ENCODE assay signal across 26 mouse cellular contexts in the genomic region with DNA sequence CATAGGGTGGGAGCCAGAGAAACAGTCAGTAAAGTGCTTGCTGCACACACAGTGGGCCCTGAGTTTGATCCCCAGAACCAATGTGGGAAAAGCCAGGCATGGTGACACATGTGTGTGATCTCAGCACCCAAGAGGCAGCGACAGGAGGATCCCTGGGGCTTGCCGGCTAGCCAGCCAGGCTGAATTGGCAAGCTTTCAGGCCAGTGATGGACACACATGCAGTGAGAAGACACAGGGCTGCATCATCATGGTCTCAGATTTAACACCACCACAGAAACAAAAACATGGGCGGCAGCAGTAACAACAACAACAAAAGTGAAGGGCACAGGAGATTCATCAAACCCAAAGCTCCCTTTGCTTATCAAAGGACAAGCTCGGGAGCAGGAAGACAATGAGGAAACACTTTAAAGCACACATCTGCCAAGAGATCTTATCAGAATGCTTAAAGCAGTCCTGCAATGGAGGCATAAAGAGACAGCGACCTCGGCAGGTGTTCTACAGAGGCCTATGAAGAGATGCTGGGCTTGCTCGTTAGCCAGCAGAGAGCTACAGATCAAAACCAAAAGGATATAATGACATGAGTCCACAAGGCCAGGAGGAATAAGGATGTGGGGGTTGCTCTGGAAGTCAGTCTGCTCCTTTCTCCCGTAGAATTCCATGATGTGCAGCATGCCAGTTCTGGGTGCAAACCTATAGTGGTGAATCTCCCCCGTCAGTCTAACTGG. TPM values are rescaled to one million over a fixed set of nuclear protein-coding genes. Genes with fewer than 3 reads are reported as not detected.
DNase-seq lines count a peak whose midpoint lies in the region; ATAC-seq lines count a peak whose summit lies in the region.
"Had no signal": no experiment of that assay in that cellular context is flagged by ENCODE, and none has a peak within 500 bp of the region (broad histone marks: within the 10 kb centered on the region; RNA-seq: fewer than 3 reads in every experiment).

No protein-coding gene starts in this region.

- H3K9ac ChIP-seq in forebrain, embryonic 16.5 days (replicated peaks; ENCODE audit: low read depth, low read length) = no peak overlapping the region
- no peak overlapping the region for H3K9ac ChIP-seq in midbrain, embryonic 15.5 days
- H3K9ac ChIP-seq: embryonic facial prominence, embryonic 12.5 days; hindbrain, embryonic 15.5 days; kidney, embryonic 15.5 days; limb, embryonic 12.5 days; liver, embryonic 15.5 days; lung, embryonic 14.5 days had no signal

- WGBS in forebrain, embryonic 10.5 days = 47% methylated on average over 9 of the region's 9 CpGs
- WGBS in forebrain, embryonic 16.5 days = 33% methylated on average over 9 of the region's 9 CpGs
- 36% methylated on average over 9 of the region's 9 CpGs for WGBS in midbrain, embryonic 15.5 days
- WGBS in midbrain, embryonic 10.5 days = 54% methylated on average over 9 of the region's 9 CpGs
- 26% methylated on average over 9 of the region's 9 CpGs for WGBS in heart, embryonic 10.5 days

- H3K4me3 ChIP-seq in forebrain, embryonic 10.5 days = no peak overlapping the region
- no peak overlapping the region for H3K4me3 ChIP-seq in forebrain, embryonic 16.5 days (replicated peaks; ENCODE audit: low read length)
- H3K4me3 ChIP-seq in midbrain, embryonic 15.5 days = no peak overlapping the region
- no peak overlapping the region for H3K4me3 ChIP-seq in midbrain, embryonic 10.5 days
- no peak overlapping the region for H3K4me3 ChIP-seq in heart, embryonic 10.5 days
- H3K4me3 ChIP-seq: embryonic facial prominence, embryonic 12.5 days; hindbrain, embryonic 10.5 days; hindbrain, embryonic 15.5 days; kidney, embryonic 15.5 days; left cerebral cortex, adult 2 months; limb, embryonic 12.5 days; liver, embryonic 15.5 days had no signal

- no peak overlapping the region for H3K4me2 ChIP-seq in forebrain, embryonic 16.5 days (ENCODE audit: low read length)
- no peak overlapping the region for H3K4me2 ChIP-seq in midbrain, embryonic 15.5 days
- H3K4me2 ChIP-seq: embryonic facial prominence, embryonic 12.5 days; hindbrain, embryonic 15.5 days; kidney, embryonic 15.5 days; limb, embryonic 12.5 days; liver, embryonic 15.5 days; lung, embryonic 14.5 days had no signal

- no peak for ATAC-seq in forebrain, embryonic 16.5 days
- 0 out of 2 replicates have a peak, but pooled peaks have one; percentile 25 for ATAC-seq in midbrain, embryonic 15.5 days (replicated peaks)
- ATAC-seq: inflammation-experienced regulatory T-cells, adult 6 months had no signal

- 0 out of 2 replicates have a peak overlapping the region, but pooled peaks have one; percentile 8 for H3K27ac ChIP-seq in forebrain, embryonic 10.5 days
- H3K27ac ChIP-seq in forebrain, embryonic 16.5 days (ENCODE audit: low read length) = no peak overlapping the region
- H3K27ac ChIP-seq in midbrain, embryonic 15.5 days = peak overlapping the region; percentile 46
- no peak overlapping the region for H3K27ac ChIP-seq in midbrain, embryonic 10.5 days (replicated peaks)
- no peak overlapping the region for H3K27ac ChIP-seq in heart, embryonic 10.5 days
- H3K27ac ChIP-seq: embryonic facial prominence, embryonic 12.5 days; hindbrain, embryonic 10.5 days; hindbrain, embryonic 15.5 days; kidney, embryonic 15.5 days; left cerebral cortex, adult 2 months; limb, embryonic 12.5 days; liver, embryonic 15.5 days had no signal

- no peaks in the 10 kb centered on the region for H3K9me3 ChIP-seq in forebrain, embryonic 10.5 days
- H3K9me3 ChIP-seq in forebrain, embryonic 16.5 days (ENCODE audit: control insufficient read depth, low read length) = no peaks in the 10 kb centered on the region
- no peaks in the 10 kb centered on the region for H3K9me3 ChIP-seq in midbrain, embryonic 15.5 days
- H3K9me3 ChIP-seq in midbrain, embryonic 10.5 days (replicated peaks) = no peaks in the 10 kb centered on the region
- no peaks in the 10 kb centered on the region for H3K9me3 ChIP-seq in heart, embryonic 10.5 days
- H3K9me3 ChIP-seq: embryonic facial prominence, embryonic 12.5 days; hindbrain, embryonic 10.5 days; hindbrain, embryonic 15.5 days; kidney, embryonic 15.5 days; limb, embryonic 12.5 days; liver, embryonic 15.5 days had no signal

- no peaks in the 10 kb centered on the region for H3K36me3 ChIP-seq in forebrain, embryonic 10.5 days (replicated peaks)
- H3K36me3 ChIP-seq in forebrain, embryonic 16.5 days (ENCODE audit: control insufficient read depth, insufficient read depth) = no peaks in the 10 kb centered on the region
- H3K36me3 ChIP-seq in midbrain, embryonic 15.5 days (replicated peaks) = no peaks in the 10 kb centered on the region
- H3K36me3 ChIP-seq in midbrain, embryonic 10.5 days = no peaks in the 10 kb centered on the region
- H3K36me3 ChIP-seq in heart, embryonic 10.5 days = no peaks in the 10 kb centered on the region
- H3K36me3 ChIP-seq: embryonic facial prominence, embryonic 12.5 days; hindbrain, embryonic 10.5 days; hindbrain, embryonic 15.5 days; kidney, embryonic 15.5 days; limb, embryonic 12.5 days; liver, embryonic 15.5 days had no signal

- H3K27me3 ChIP-seq in forebrain, embryonic 10.5 days (ENCODE audit: poor library complexity, severe bottlenecking) = peaks cover 26% of the 10 kb centered on the region
- H3K27me3 ChIP-seq in forebrain, embryonic 16.5 days (replicated peaks; ENCODE audit: control insufficient read depth, insufficient read depth, low read length) = no peaks in the 10 kb centered on the region
- no peaks in the 10 kb centered on the region for H3K27me3 ChIP-seq in midbrain, embryonic 15.5 days (replicated peaks)
- peaks cover 22% of the 10 kb centered on the region for H3K27me3 ChIP-seq in midbrain, embryonic 10.5 days (ENCODE audit: low read depth, poor library complexity, severe bottlenecking)
- peaks cover 46% of the 10 kb centered on the region for H3K27me3 ChIP-seq in heart, embryonic 10.5 days (ENCODE audit: insufficient read depth, poor library complexity, severe bottlenecking)
- H3K27me3 ChIP-seq: hindbrain, embryonic 15.5 days; kidney, embryonic 15.5 days had no signal

- peaks cover 31% of the 10 kb centered on the region for H3K4me1 ChIP-seq in forebrain, embryonic 10.5 days
- peaks cover 4% of the 10 kb centered on the region; the same call in 1 of the 2 replicates for H3K4me1 ChIP-seq in forebrain, embryonic 16.5 days (replicated peaks; ENCODE audit: control insufficient read depth, insufficient read depth, low read length)
- H3K4me1 ChIP-seq in midbrain, embryonic 15.5 days = peaks cover 8% of the 10 kb centered on the region; the same call in 1 of the 2 replicates
- H3K4me1 ChIP-seq in midbrain, embryonic 10.5 days = peaks cover 12% of the 10 kb centered on the region
- H3K4me1 ChIP-seq in heart, embryonic 10.5 days = peaks cover 29% of the 10 kb centered on the region
- H3K4me1 ChIP-seq: liver, embryonic 15.5 days had no signal

- no peak for DNase-seq in forebrain, embryonic 10.5 days (ENCODE audit: extremely low spot score, low spot score)
- no peak for DNase-seq in midbrain, embryonic 10.5 days (ENCODE audit: low spot score)
- DNase-seq in thymus, postnatal 0 days (ENCODE audit: low spot score) = peak; percentile 68
- DNase-seq in thymus, postnatal 4 days = peak; percentile 56
- no peak for DNase-seq in heart, embryonic 10.5 days (ENCODE audit: low spot score)
- DNase-seq in B cell, adult 2 months = no peak
- DNase-seq: cerebellum, adult 11 months; cerebellum, adult 9-11 months; embryo, embryonic 11 days; gastrocnemius, postnatal 10 days; heart, postnatal 14 days; kidney, adult 18-20 months; kidney, postnatal 25 days; lung, embryonic 14.5 days; lung, postnatal 14 days had no signal

RNA-seq across cellular contexts. Expression of gene Grpel1, which starts 18.5 kb away (rescaled TPM):
- 60.5 and 64.4 TPM in 2 replicates for polyA plus RNA-seq in forebrain, embryonic 10.5 days (2016; fragmentation: Nextera tagmentation; extraction: Ambion mirVana)
- polyA plus RNA-seq in forebrain, embryonic 16.5 days (2015; fragmentation: Nextera tagmentation; extraction: Ambion mirVana) = 44.1 TPM in 2 replicates
- 41.0 and 43.0 TPM in 2 replicates for polyA plus RNA-seq in midbrain, embryonic 15.5 days (2015; fragmentation: Nextera tagmentation; extraction: Ambion mirVana)
- 57.4 and 63.7 TPM in 2 replicates for polyA plus RNA-seq in midbrain, embryonic 10.5 days (2016; fragmentation: Nextera tagmentation; extraction: Ambion mirVana)
- polyA plus RNA-seq in thymus, postnatal 0 days (2015; fragmentation: Nextera tagmentation; extraction: Ambion mirVana) = 59.3 and 63.6 TPM in 2 replicates
- polyA plus RNA-seq in heart, embryonic 10.5 days (2016; fragmentation: Nextera tagmentation; extraction: Ambion mirVana) = 69.8 and 74.4 TPM in 2 replicates

RNA-seq across cellular contexts. Expression of gene Tada2b, which starts 37.8 kb away (rescaled TPM):
- polyA plus RNA-seq in forebrain, embryonic 10.5 days (2016; fragmentation: Nextera tagmentation; extraction: Ambion mirVana) = 2.2 TPM in 2 replicates
- polyA plus RNA-seq in forebrain, embryonic 16.5 days (2015; fragmentation: Nextera tagmentation; extraction: Ambion mirVana) = 3.0 TPM in 2 replicates
- 3.2 and 3.3 TPM in 2 replicates for polyA plus RNA-seq in midbrain, embryonic 15.5 days (2015; fragmentation: Nextera tagmentation; extraction: Ambion mirVana)
- polyA plus RNA-seq in midbrain, embryonic 10.5 days (2016; fragmentation: Nextera tagmentation; extraction: Ambion mirVana) = 2.0 and 2.3 TPM in 2 replicates
- polyA plus RNA-seq in thymus, postnatal 0 days (2015; fragmentation: Nextera tagmentation; extraction: Ambion mirVana) = 1.7 and 1.9 TPM in 2 replicates
- polyA plus RNA-seq in heart, embryonic 10.5 days (2016; fragmentation: Nextera tagmentation; extraction: Ambion mirVana) = 1.2 and 1.9 TPM in 2 replicates

RNA-seq across cellular contexts. Expression of gene Ccdc96, which starts 38.1 kb away (rescaled TPM):
- 3.6 and 3.8 TPM in 2 replicates for polyA plus RNA-seq in forebrain, embryonic 10.5 days (2016; fragmentation: Nextera tagmentation; extraction: Ambion mirVana)
- polyA plus RNA-seq in forebrain, embryonic 16.5 days (2015; fragmentation: Nextera tagmentation; extraction: Ambion mirVana) = 3.0 and 3.4 TPM in 2 replicates
- 3.5 TPM in 2 replicates for polyA plus RNA-seq in midbrain, embryonic 15.5 days (2015; fragmentation: Nextera tagmentation; extraction: Ambion mirVana)
- 4.3 and 5.0 TPM in 2 replicates for polyA plus RNA-seq in midbrain, embryonic 10.5 days (2016; fragmentation: Nextera tagmentation; extraction: Ambion mirVana)
- polyA plus RNA-seq in thymus, postnatal 0 days (2015; fragmentation: Nextera tagmentation; extraction: Ambion mirVana) = 0.22 and 0.25 TPM in 2 replicates
- 0.33 and 0.62 TPM in 2 replicates for polyA plus RNA-seq in heart, embryonic 10.5 days (2016; fragmentation: Nextera tagmentation; extraction: Ambion mirVana)
- polyA plus RNA-seq: liver, adult 2 months had no signal

RNA-seq across cellular contexts. Expression of gene Sorcs2, which starts 48.4 kb away (rescaled TPM):
- polyA plus RNA-seq in forebrain, embryonic 10.5 days (2016; fragmentation: Nextera tagmentation; extraction: Ambion mirVana) = 4.7 and 4.8 TPM in 2 replicates
- 5.5 and 7.0 TPM in 2 replicates for polyA plus RNA-seq in forebrain, embryonic 16.5 days (2015; fragmentation: Nextera tagmentation; extraction: Ambion mirVana)
- 21.9 and 22.0 TPM in 2 replicates for polyA plus RNA-seq in midbrain, embryonic 15.5 days (2015; fragmentation: Nextera tagmentation; extraction: Ambion mirVana)
- 9.0 and 10.8 TPM in 2 replicates for polyA plus RNA-seq in midbrain, embryonic 10.5 days (2016; fragmentation: Nextera tagmentation; extraction: Ambion mirVana)
- polyA plus RNA-seq in thymus, postnatal 0 days (2015; fragmentation: Nextera tagmentation; extraction: Ambion mirVana) = 1.6 and 1.7 TPM in 2 replicates
- 6.9 and 12.2 TPM in 2 replicates for polyA plus RNA-seq in heart, embryonic 10.5 days (2016; fragmentation: Nextera tagmentation; extraction: Ambion mirVana)

Comparison
In these comparisons a context has a peak if more than half of its experiments do, and no peak if none do; other contexts are left out.
1. H3K27ac ChIP-seq: peak in forebrain, embryonic 10.5 days (single experiment) and midbrain, embryonic 15.5 days (single experiment); none in forebrain, embryonic 16.5 days (single experiment), midbrain, embryonic 10.5 days (single experiment) and heart, embryonic 10.5 days (single experiment).
2. DNase-seq: peak in thymus, postnatal 0 days (single experiment) and thymus, postnatal 4 days (single experiment); none in forebrain, embryonic 10.5 days (single experiment), midbrain, embryonic 10.5 days (single experiment), heart, embryonic 10.5 days (single experiment) and B cell, adult 2 months (0 of 2).